In genomic region chr12:80937331-80938029, GRCm38 (mm10) we compare ENCODE assay signal across 18 mouse cellular contexts. TPM values are rescaled to one million over a fixed set of nuclear protein-coding genes. Genes with fewer than 3 reads are reported as not detected.
A peak's percentile ranks its signal among the peaks of the same experiment; 100 is the strongest.
DNase-seq lines count a peak whose midpoint lies in the region; ATAC-seq and TF ChIP-seq lines count a peak whose summit lies in the region.
"Had no signal": no experiment of that assay in that cellular context is flagged by ENCODE, and none has a peak within 500 bp of the region (broad histone marks: within the 10 kb centered on the region; RNA-seq: fewer than 3 reads in every experiment).

No protein-coding gene starts in this region.

- H3K27ac ChIP-seq in heart, embryonic 10.5 days = no peak overlapping the region
- 0 out of 2 replicates have a peak overlapping the region, but pooled peaks have one; percentile 29 for H3K27ac ChIP-seq in embryonic fibroblast, embryonic 13.5 days (ENCODE audit: insufficient read depth, low read length)
- peak overlapping the region; percentile 57; the same call in 1 of the 2 replicates for H3K27ac ChIP-seq in stomach, embryonic 15.5 days
- H3K27ac ChIP-seq in forebrain, embryonic 15.5 days (replicated peaks) = no peak overlapping the region
- H3K27ac ChIP-seq: forebrain, embryonic 10.5 days; heart, embryonic 15.5 days; hindbrain, embryonic 10.5 days; kidney, postnatal 0 days; midbrain, embryonic 12.5 days had no signal

- H3K36me3 ChIP-seq in heart, embryonic 10.5 days = no peaks in the 10 kb centered on the region
- H3K36me3 ChIP-seq in stomach, embryonic 15.5 days = no peaks in the 10 kb centered on the region
- no peaks in the 10 kb centered on the region for H3K36me3 ChIP-seq in forebrain, embryonic 15.5 days
- H3K36me3 ChIP-seq: forebrain, embryonic 10.5 days; heart, embryonic 15.5 days; hindbrain, embryonic 10.5 days; midbrain, embryonic 12.5 days had no signal

- H3K4me2 ChIP-seq in stomach, embryonic 15.5 days = no peak overlapping the region
- no peak overlapping the region for H3K4me2 ChIP-seq in forebrain, embryonic 15.5 days (replicated peaks)
- H3K4me2 ChIP-seq: heart, embryonic 15.5 days; liver, embryonic 13.5 days; midbrain, embryonic 12.5 days had no signal

- H3K9me3 ChIP-seq in heart, embryonic 10.5 days = no peaks in the 10 kb centered on the region
- H3K9me3 ChIP-seq in stomach, embryonic 15.5 days = no peaks in the 10 kb centered on the region
- no peaks in the 10 kb centered on the region for H3K9me3 ChIP-seq in forebrain, embryonic 15.5 days
- H3K9me3 ChIP-seq: forebrain, embryonic 10.5 days; heart, embryonic 15.5 days; hindbrain, embryonic 10.5 days; liver, embryonic 13.5 days; midbrain, embryonic 12.5 days had no signal

- 72% methylated on average over 9 of the region's 9 CpGs for WGBS in heart, embryonic 10.5 days
- WGBS in stomach, embryonic 15.5 days = 57% methylated on average over 9 of the region's 9 CpGs
- WGBS in forebrain, embryonic 15.5 days = 68% methylated on average over 9 of the region's 9 CpGs

- TF ChIP-seq POLR2A in embryonic fibroblast, embryonic 13.5 days (IDR thresholded peaks at IDR 0.05; ENCODE audit: low read depth, low read length) = no peak

- no peak for TF ChIP-seq CTCF in embryonic fibroblast, embryonic 13.5 days (IDR thresholded peaks at IDR 0.05; ENCODE audit: borderline replicate concordance, insufficient read depth, low read length)

- no peak for ATAC-seq in stomach, embryonic 15.5 days (ENCODE audit: insufficient read depth, low FRiP score, low read depth)
- no peak for ATAC-seq in forebrain, embryonic 15.5 days (replicated peaks)
- no peak for ATAC-seq in frontal cortex, adult (ENCODE audit: low TSS enrichment)

- peak; percentile 66 for DNase-seq in heart, adult 11 months
- DNase-seq in heart, embryonic 10.5 days (ENCODE audit: low spot score) = no peak
- DNase-seq in CD4-positive, CD25-positive, alpha-beta regulatory T cell, adult 2 months (ENCODE audit: low read depth, low spot score) = peak; percentile 23
- DNase-seq in cerebellum, adult 8-10 months = no peak
- DNase-seq: B cell, adult 2 months; left cerebral cortex, postnatal 4 days; liver, embryonic 13.5 days; right cerebral cortex, adult 18-20 months; thymus, adult 2 months had no signal

- no peaks in the 10 kb centered on the region for H3K27me3 ChIP-seq in heart, embryonic 10.5 days (ENCODE audit: insufficient read depth, poor library complexity, severe bottlenecking)
- no peaks in the 10 kb centered on the region for H3K27me3 ChIP-seq in stomach, embryonic 15.5 days (replicated peaks)
- no peaks in the 10 kb centered on the region for H3K27me3 ChIP-seq in forebrain, embryonic 15.5 days
- H3K27me3 ChIP-seq: heart, embryonic 15.5 days; liver, embryonic 13.5 days; midbrain, embryonic 12.5 days had no signal

- no peak overlapping the region for H3K9ac ChIP-seq in stomach, embryonic 15.5 days
- no peak overlapping the region for H3K9ac ChIP-seq in forebrain, embryonic 15.5 days (replicated peaks)
- H3K9ac ChIP-seq: heart, embryonic 15.5 days; liver, embryonic 13.5 days; midbrain, embryonic 12.5 days had no signal

- H3K4me3 ChIP-seq in heart, embryonic 10.5 days = no peak overlapping the region
- H3K4me3 ChIP-seq in embryonic fibroblast, embryonic 13.5 days (ENCODE audit: insufficient read depth, low read length) = no peak overlapping the region
- H3K4me3 ChIP-seq in stomach, embryonic 15.5 days (replicated peaks) = no peak overlapping the region
- H3K4me3 ChIP-seq in forebrain, embryonic 15.5 days = no peak overlapping the region
- H3K4me3 ChIP-seq: forebrain, embryonic 10.5 days; heart, embryonic 15.5 days; hindbrain, embryonic 10.5 days; liver, embryonic 13.5 days; midbrain, embryonic 12.5 days had no signal

- H3K4me1 ChIP-seq in heart, embryonic 10.5 days = no peaks in the 10 kb centered on the region
- no peaks in the 10 kb centered on the region for H3K4me1 ChIP-seq in embryonic fibroblast, embryonic 13.5 days (ENCODE audit: control insufficient read depth, insufficient read depth, low read length)
- H3K4me1 ChIP-seq in stomach, embryonic 15.5 days = 0 out of 2 replicates have a peak, but pooled peaks cover 4% of the 10 kb centered on the region
- H3K4me1 ChIP-seq in forebrain, embryonic 15.5 days = no peaks in the 10 kb centered on the region
- H3K4me1 ChIP-seq: forebrain, embryonic 10.5 days; heart, embryonic 15.5 days; hindbrain, embryonic 10.5 days; midbrain, embryonic 12.5 days had no signal

RNA-seq across cellular contexts. Expression of gene Srsf5, which starts 7.8 kb away (rescaled TPM):
- 386 and 404 TPM in 2 replicates for polyA plus RNA-seq in heart, embryonic 10.5 days (2016; fragmentation: Nextera tagmentation; extraction: Ambion mirVana)
- polyA plus RNA-seq in embryonic fibroblast, embryonic 13.5 days (2011; ENCODE audit: insufficient read length, low read depth, missing spikeins) = 457 and 480 TPM in 2 replicates
- polyA plus RNA-seq in stomach, embryonic 15.5 days (2015; fragmentation: Nextera tagmentation; extraction: Ambion mirVana) = 586 and 630 TPM in 2 replicates
- polyA plus RNA-seq in forebrain, embryonic 15.5 days (2015; fragmentation: Nextera tagmentation; extraction: Ambion mirVana) = 481 and 491 TPM in 2 replicates

RNA-seq across cellular contexts. Expression of gene Slc10a1, which starts 31.0 kb away (rescaled TPM):
- 0.55 and 0.58 TPM in 2 replicates for polyA plus RNA-seq in heart, embryonic 10.5 days (2016; fragmentation: Nextera tagmentation; extraction: Ambion mirVana)
- polyA plus RNA-seq in embryonic fibroblast, embryonic 13.5 days (2011; ENCODE audit: insufficient read length, low read depth, missing spikeins) = not detected in 2 replicates
- polyA plus RNA-seq in stomach, embryonic 15.5 days (2015; fragmentation: Nextera tagmentation; extraction: Ambion mirVana) = 0.83 and 1.3 TPM in 2 replicates
- polyA plus RNA-seq in forebrain, embryonic 15.5 days (2015; fragmentation: Nextera tagmentation; extraction: Ambion mirVana) = 0.61 and 0.83 TPM in 2 replicates

Comparison
In these comparisons a context has a peak if more than half of its experiments do, and no peak if none do; other contexts are left out.
1. DNase-seq: peak in heart, adult 11 months (single experiment) and CD4-positive, CD25-positive, alpha-beta regulatory T cell, adult 2 months (single experiment); none in heart, embryonic 10.5 days (single experiment) and cerebellum, adult 8-10 months (single experiment).
2. H3K27ac ChIP-seq: peak in embryonic fibroblast, embryonic 13.5 days (single experiment) and stomach, embryonic 15.5 days (single experiment); none in heart, embryonic 10.5 days (single experiment) and forebrain, embryonic 15.5 days (single experiment).